Mouse (Mus musculus): ENCODE data around the gene Rptor. TPM values are rescaled to one million over a fixed set of nuclear protein-coding genes. Genes with fewer than 3 reads are reported as not detected.

The Rptor gene
- polyA plus RNA-seq (2014; fragmentation: Nextera tagmentation; extraction: Ambion mirVana) = 10.8 and 12.4 TPM in 2 replicates

- DNase-seq (peak; percentile 99), ATAC-seq (ENCODE audit: low FRiP score, low TSS enrichment) (peak; percentile 95)
- under 1% methylated on average over 63 of the region's 63 CpGs for WGBS
- Histone ChIP-seq H3K27ac (replicated peaks; ENCODE audit: low read depth, low read length) (peak within 1 kb of the TSS; percentile 79), H3K36me3 (ENCODE audit: control insufficient read depth, insufficient read depth, low read length) (no peaks in the 10 kb centered on the region), H3K9me3 (ENCODE audit: control insufficient read depth, low read length) (no peaks in the 10 kb centered on the region), H3K27me3 (ENCODE audit: control insufficient read depth, insufficient read depth, low read length) (no peaks in the 10 kb centered on the region), H3K4me3 (replicated peaks; ENCODE audit: low read depth, low read length) (peak within 1 kb of the TSS; percentile 98), H3K4me1 (ENCODE audit: control insufficient read depth, insufficient read depth, low read length) (peaks cover 11% of the 10 kb centered on the region), H3K4me2 (ENCODE audit: low read length) (peak within 1 kb of the TSS; percentile 94), H3K9ac (replicated peaks; ENCODE audit: low read length) (peak within 1 kb of the TSS; percentile 96)
These were observed at the start of gene Rptor for GRCm38 (mm10) chr11:119602763-119603526. Gene Rptor (plus strand): TSS chr11:119602905.

GRCm38 (mm10) chr11:119554706-119555105 is 48.0 kb upstream of the Rptor start:
- WGBS = 79% methylated on average over 7 of the region's 7 CpGs

GRCm38 (mm10) chr11:119555170-119555569 is 47.5 kb upstream of the Rptor start:
- 87% methylated on average over 7 of the region's 7 CpGs for WGBS
- DNase-seq (no peak), ATAC-seq (ENCODE audit: low FRiP score, low TSS enrichment) (no peak)
- Histone ChIP-seq H3K9me3 (ENCODE audit: control insufficient read depth, low read length) (no peaks in the 10 kb centered on the region), H3K36me3 (ENCODE audit: control insufficient read depth, insufficient read depth, low read length) (no peaks in the 10 kb centered on the region), H3K4me1 (ENCODE audit: control insufficient read depth, insufficient read depth, low read length) (peaks cover 37% of the 10 kb centered on the region), H3K4me2 (ENCODE audit: low read length) (no peak overlapping the region), H3K27ac (replicated peaks; ENCODE audit: low read depth, low read length) (no peak overlapping the region), H3K4me3 (replicated peaks; ENCODE audit: low read depth, low read length) (no peak overlapping the region), H3K9ac (replicated peaks; ENCODE audit: low read length) (no peak overlapping the region), H3K27me3 (ENCODE audit: control insufficient read depth, insufficient read depth, low read length) (peaks cover 22% of the 10 kb centered on the region; the same call in 1 of the 2 replicates)

More at GRCm38 (mm10) chr11:119554706-119555105, 48.0 kb upstream of the Rptor start:
- no peaks in the 10 kb centered on the region for H3K36me3 ChIP-seq (ENCODE audit: control insufficient read depth, insufficient read depth, low read length)
- peaks cover 19% of the 10 kb centered on the region; the same call in 1 of the 2 replicates for H3K27me3 ChIP-seq (ENCODE audit: control insufficient read depth, insufficient read depth, low read length)
- H3K4me3 ChIP-seq (replicated peaks; ENCODE audit: low read depth, low read length) = no peak overlapping the region
- DNase-seq (no peak), ATAC-seq (ENCODE audit: low FRiP score, low TSS enrichment) (no peak)
- no peak overlapping the region for H3K4me2 ChIP-seq (ENCODE audit: low read length)
- no peak overlapping the region for H3K27ac ChIP-seq (replicated peaks; ENCODE audit: low read depth, low read length)
- no peaks in the 10 kb centered on the region for H3K9me3 ChIP-seq (ENCODE audit: control insufficient read depth, low read length)
- H3K9ac ChIP-seq (replicated peaks; ENCODE audit: low read length) = no peak overlapping the region
- peaks cover 35% of the 10 kb centered on the region for H3K4me1 ChIP-seq (ENCODE audit: control insufficient read depth, insufficient read depth, low read length)

- H3K9ac ChIP-seq (replicated peaks; ENCODE audit: low read length) = peak overlapping the region; percentile 1; the same call in 1 of the 2 replicates
- no peak overlapping the region for H3K4me3 ChIP-seq (replicated peaks; ENCODE audit: low read depth, low read length)
- ATAC-seq (ENCODE audit: low FRiP score, low TSS enrichment) = peak; percentile 62
- no peaks in the 10 kb centered on the region for H3K9me3 ChIP-seq (ENCODE audit: control insufficient read depth, low read length)
- H3K27me3 ChIP-seq (ENCODE audit: control insufficient read depth, insufficient read depth, low read length) = 0 out of 2 replicates have a peak, but pooled peaks cover 6% of the 10 kb centered on the region
- H3K4me1 ChIP-seq (ENCODE audit: control insufficient read depth, insufficient read depth, low read length) = peaks cover 28% of the 10 kb centered on the region
- DNase-seq = peak; percentile 80
- peak overlapping the region; percentile 93 for H3K27ac ChIP-seq (replicated peaks; ENCODE audit: low read depth, low read length)
- 7% methylated on average over 16 of the region's 17 CpGs for WGBS
- peak overlapping the region; percentile 45 for H3K4me2 ChIP-seq (ENCODE audit: low read length)
- no peaks in the 10 kb centered on the region for H3K36me3 ChIP-seq (ENCODE audit: control insufficient read depth, insufficient read depth, low read length)
These were observed 44.5 kb upstream of the Rptor start for GRCm38 (mm10) chr11:119557940-119558869.

- peaks cover 33% of the 10 kb centered on the region for H3K4me1 ChIP-seq (ENCODE audit: control insufficient read depth, insufficient read depth, low read length)
- peak overlapping the region; percentile 93 for H3K27ac ChIP-seq (replicated peaks; ENCODE audit: low read depth, low read length)
- WGBS = 5% methylated on average over 9 of the region's 9 CpGs
- H3K4me3 ChIP-seq (replicated peaks; ENCODE audit: low read depth, low read length) = no peak overlapping the region
- H3K36me3 ChIP-seq (ENCODE audit: control insufficient read depth, insufficient read depth, low read length) = no peaks in the 10 kb centered on the region
- ATAC-seq (ENCODE audit: low FRiP score, low TSS enrichment) (peak; percentile 66), DNase-seq (peak; percentile 86)
- peak overlapping the region; percentile 45 for H3K4me2 ChIP-seq (ENCODE audit: low read length)
- H3K9ac ChIP-seq (replicated peaks; ENCODE audit: low read length) = no peak overlapping the region
- no peaks in the 10 kb centered on the region for H3K9me3 ChIP-seq (ENCODE audit: control insufficient read depth, low read length)
- H3K27me3 ChIP-seq (ENCODE audit: control insufficient read depth, insufficient read depth, low read length) = 0 out of 2 replicates have a peak, but pooled peaks cover 6% of the 10 kb centered on the region
These were observed 43.7 kb upstream of the Rptor start for GRCm38 (mm10) chr11:119558870-119559610.

GRCm38 (mm10) chr11:119562286-119562685 is 40.4 kb upstream of the Rptor start:
- H3K4me2 ChIP-seq (ENCODE audit: low read length) = no peak overlapping the region
- H3K27ac ChIP-seq (replicated peaks; ENCODE audit: low read depth, low read length) = no peak overlapping the region
- peaks cover 46% of the 10 kb centered on the region for H3K4me1 ChIP-seq (ENCODE audit: control insufficient read depth, insufficient read depth, low read length)
- H3K9ac ChIP-seq (replicated peaks; ENCODE audit: low read length) = no peak overlapping the region
- H3K9me3 ChIP-seq (ENCODE audit: control insufficient read depth, low read length) = no peaks in the 10 kb centered on the region
- no peak for DNase-seq
- no peak overlapping the region for H3K4me3 ChIP-seq (replicated peaks; ENCODE audit: low read depth, low read length)
- ATAC-seq (ENCODE audit: low FRiP score, low TSS enrichment) = no peak
- 0 out of 2 replicates have a peak, but pooled peaks cover 6% of the 10 kb centered on the region for H3K27me3 ChIP-seq (ENCODE audit: control insufficient read depth, insufficient read depth, low read length)
- 31% methylated on average over 6 of the region's 6 CpGs for WGBS
- no peaks in the 10 kb centered on the region for H3K36me3 ChIP-seq (ENCODE audit: control insufficient read depth, insufficient read depth, low read length)

GRCm38 (mm10) chr11:119563166-119563565 is 39.5 kb upstream of the Rptor start:
- Histone ChIP-seq H3K4me3 (replicated peaks; ENCODE audit: low read depth, low read length) (no peak overlapping the region), H3K27me3 (ENCODE audit: control insufficient read depth, insufficient read depth, low read length) (0 out of 2 replicates have a peak, but pooled peaks cover 6% of the 10 kb centered on the region), H3K36me3 (ENCODE audit: control insufficient read depth, insufficient read depth, low read length) (no peaks in the 10 kb centered on the region), H3K9me3 (ENCODE audit: control insufficient read depth, low read length) (no peaks in the 10 kb centered on the region), H3K9ac (replicated peaks; ENCODE audit: low read length) (no peak overlapping the region), H3K4me2 (ENCODE audit: low read length) (no peak overlapping the region), H3K27ac (replicated peaks; ENCODE audit: low read depth, low read length) (no peak overlapping the region), H3K4me1 (ENCODE audit: control insufficient read depth, insufficient read depth, low read length) (peaks cover 37% of the 10 kb centered on the region)
- ATAC-seq (ENCODE audit: low FRiP score, low TSS enrichment) (no peak), DNase-seq (no peak)
- 74% methylated on average over 9 of the region's 9 CpGs for WGBS

- 0 out of 2 replicates have a peak, but pooled peaks cover 6% of the 10 kb centered on the region for H3K27me3 ChIP-seq (ENCODE audit: control insufficient read depth, insufficient read depth, low read length)
- ATAC-seq (ENCODE audit: low FRiP score, low TSS enrichment) (no peak), DNase-seq (no peak)
- H3K27ac ChIP-seq (replicated peaks; ENCODE audit: low read depth, low read length) = no peak overlapping the region
- 82% methylated on average over 10 of the region's 10 CpGs for WGBS
- H3K4me3 ChIP-seq (replicated peaks; ENCODE audit: low read depth, low read length) = no peak overlapping the region
- peaks cover 25% of the 10 kb centered on the region for H3K4me1 ChIP-seq (ENCODE audit: control insufficient read depth, insufficient read depth, low read length)
- no peaks in the 10 kb centered on the region for H3K9me3 ChIP-seq (ENCODE audit: control insufficient read depth, low read length)
- no peaks in the 10 kb centered on the region for H3K36me3 ChIP-seq (ENCODE audit: control insufficient read depth, insufficient read depth, low read length)
- H3K4me2 ChIP-seq (ENCODE audit: low read length) = no peak overlapping the region
- no peak overlapping the region for H3K9ac ChIP-seq (replicated peaks; ENCODE audit: low read length)
These were observed 38.3 kb upstream of the Rptor start for GRCm38 (mm10) chr11:119564383-119564782.

Measured in midbrain, embryonic 14.5 days (tissue).